Mouse (Mus musculus): ENCODE measurements around the gene Usp46. TPM values are rescaled to one million over a fixed set of nuclear protein-coding genes. Genes with fewer than 3 reads are reported as not detected.

The Usp46 gene
- 23.8 and 26.0 TPM in 2 replicates for polyA plus RNA-seq (2015; fragmentation: Nextera tagmentation; extraction: Ambion mirVana)

DNA sequence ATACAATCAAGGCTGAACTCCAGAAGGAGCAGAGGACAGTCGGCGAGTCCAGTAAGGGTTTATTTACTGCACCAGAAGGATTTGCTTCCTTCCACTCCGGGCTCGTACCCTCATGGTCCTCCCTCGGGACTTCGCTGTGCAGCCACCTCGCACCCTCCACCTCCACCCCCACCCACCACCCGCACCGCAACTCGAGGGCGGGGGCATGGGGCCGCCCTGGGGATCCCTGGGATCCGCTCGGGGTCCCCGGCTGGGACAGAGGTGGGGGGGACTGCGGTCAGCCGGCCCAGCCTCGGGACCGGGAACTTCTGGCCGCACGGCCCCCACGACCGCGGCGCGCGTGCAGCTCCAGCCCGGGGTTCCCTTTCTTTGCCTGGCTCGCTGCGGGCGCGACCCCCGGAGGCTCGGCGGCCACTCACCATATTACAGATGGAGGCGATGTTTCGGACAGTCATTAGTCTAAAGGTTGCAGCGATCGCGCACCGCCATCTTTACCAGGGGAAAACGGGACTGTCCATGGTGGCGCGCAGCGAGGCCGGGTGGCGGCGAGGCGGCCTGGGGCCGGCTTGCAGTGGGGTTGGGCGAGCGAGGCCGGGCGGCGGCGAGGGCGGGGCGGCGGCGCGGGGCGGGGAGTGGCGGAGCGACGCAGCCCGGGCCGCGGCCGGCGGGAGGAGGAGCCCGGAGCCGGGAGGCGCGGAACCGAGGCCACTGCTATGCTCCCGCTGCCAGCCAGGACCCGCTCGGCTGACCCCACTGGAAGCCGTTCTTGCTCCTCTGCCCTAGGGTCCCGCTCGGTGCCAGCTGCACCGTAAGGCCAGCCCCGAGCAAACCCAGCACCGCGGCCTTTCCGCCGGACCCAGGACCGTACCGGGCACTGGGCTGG, at the start of gene Usp46:
Gene Usp46 (minus strand): TSS at position 601 of the 883 bp plus-strand sequence.
- under 1% methylated on average over 66 of the region's 89 CpGs for WGBS
- ATAC-seq (ENCODE audit: extremely low read depth, insufficient number of reproducible peaks, low FRiP score, low TSS enrichment) = peak; percentile 81
- H3K9me3 ChIP-seq = no peaks in the 10 kb centered on the region
- peak within 1 kb of the TSS; percentile 98 for H3K9ac ChIP-seq
- H3K4me3 ChIP-seq = peak within 1 kb of the TSS; percentile 81
- H3K4me2 ChIP-seq = peak within 1 kb of the TSS; percentile 87
- no peaks in the 10 kb centered on the region for H3K27me3 ChIP-seq (replicated peaks)
- no peaks in the 10 kb centered on the region for H3K36me3 ChIP-seq
- H3K4me1 ChIP-seq = peaks cover 56% of the 10 kb centered on the region
- H3K27ac ChIP-seq (replicated peaks) = peak within 1 kb of the TSS; percentile 98

DNA sequence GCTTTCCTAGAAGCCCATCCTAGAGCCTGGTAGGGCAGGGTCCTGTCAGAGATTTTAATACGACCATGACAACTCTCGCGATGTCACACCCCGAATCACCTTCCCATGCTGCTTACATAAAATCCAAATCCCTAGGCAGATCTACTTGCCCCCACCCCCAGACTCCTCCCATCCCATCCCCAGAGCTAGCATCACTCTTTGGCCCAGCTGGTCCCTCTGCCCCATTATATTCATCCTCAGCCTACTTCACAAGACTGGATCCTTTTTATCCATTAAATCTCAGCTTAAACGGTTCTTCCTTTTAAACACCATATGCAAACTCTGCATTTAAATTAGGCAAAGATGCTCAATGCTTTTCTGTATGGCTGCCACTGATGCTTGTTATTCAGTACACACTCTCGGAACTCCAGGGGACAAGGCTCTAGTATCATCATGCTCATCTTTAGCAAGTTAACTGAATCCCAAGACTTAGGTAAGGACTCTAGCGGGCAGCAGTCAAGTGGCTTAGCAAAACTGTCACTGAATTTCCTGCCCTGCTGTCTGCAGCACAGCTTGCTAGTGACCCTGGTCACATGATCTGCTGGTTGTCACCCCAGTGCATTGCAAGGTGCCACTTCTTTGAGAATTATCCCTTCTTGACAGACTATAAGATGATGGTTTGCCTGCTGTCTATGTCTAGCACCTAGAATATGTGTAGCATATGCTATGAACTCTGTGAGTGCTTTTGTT, 45.9 kb upstream of the Usp46 start:
- Histone ChIP-seq H3K36me3 (no peaks in the 10 kb centered on the region), H3K9ac (no peak overlapping the region), H3K9me3 (peaks cover 8% of the 10 kb centered on the region; the same call in 1 of the 2 replicates), H3K27ac (replicated peaks) (no peak overlapping the region), H3K4me1 (no peaks in the 10 kb centered on the region; the same call in 1 of the 2 replicates), H3K27me3 (replicated peaks) (no peaks in the 10 kb centered on the region), H3K4me3 (no peak overlapping the region), H3K4me2 (no peak overlapping the region)
- WGBS = 81% methylated on average over 7 of the region's 7 CpGs
- ATAC-seq (ENCODE audit: extremely low read depth, insufficient number of reproducible peaks, low FRiP score, low TSS enrichment) = no peak

DNA sequence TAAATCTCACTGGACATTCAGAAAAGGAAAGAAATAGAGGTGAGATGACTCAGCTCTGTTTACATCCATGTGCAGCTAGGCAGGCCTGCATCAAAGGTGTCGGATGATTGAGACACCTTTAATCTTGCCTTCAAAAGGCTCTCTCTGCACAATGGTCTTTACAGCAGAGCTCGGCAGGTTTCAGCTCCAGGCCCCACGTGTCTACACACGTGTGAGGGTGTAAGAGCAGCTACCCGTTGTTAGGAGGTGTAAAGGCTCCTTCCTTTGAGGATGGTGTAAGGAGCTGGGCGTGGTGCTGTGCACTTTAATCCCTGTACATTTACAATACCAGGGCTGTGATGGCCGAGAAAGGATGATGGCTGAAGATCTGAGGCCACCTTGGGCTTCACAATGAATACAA, 37.2 kb upstream of the Usp46 start:
- Histone ChIP-seq H3K4me1 (peaks cover 4% of the 10 kb centered on the region; the same call in 1 of the 2 replicates), H3K9me3 (peaks cover 5% of the 10 kb centered on the region; the same call in 1 of the 2 replicates), H3K27ac (replicated peaks) (no peak overlapping the region), H3K4me3 (no peak overlapping the region), H3K27me3 (replicated peaks) (no peaks in the 10 kb centered on the region), H3K4me2 (no peak overlapping the region), H3K36me3 (no peaks in the 10 kb centered on the region), H3K9ac (no peak overlapping the region)
- 60% methylated on average over 7 of the region's 7 CpGs for WGBS
- ATAC-seq (ENCODE audit: extremely low read depth, insufficient number of reproducible peaks, low FRiP score, low TSS enrichment) = no peak

DNA sequence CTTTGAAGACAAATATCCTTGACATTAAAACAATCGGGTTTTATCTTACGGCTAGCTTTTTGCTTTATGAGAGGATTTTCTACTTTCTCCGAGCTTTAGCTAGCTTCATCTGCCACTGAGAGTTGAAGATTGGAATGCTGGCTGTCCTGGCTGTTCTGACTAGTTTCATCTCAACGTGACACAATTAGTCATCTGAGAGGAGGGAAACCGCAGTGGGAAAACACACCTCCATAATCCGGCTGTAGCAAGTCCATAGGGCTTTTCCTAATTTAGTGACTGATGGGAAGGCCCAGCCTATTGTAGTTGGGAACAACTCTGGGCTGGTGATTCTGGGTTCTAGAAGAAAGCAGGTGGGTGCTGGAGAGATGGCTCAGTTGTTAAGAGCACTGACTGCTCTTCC, 33.5 kb upstream of the Usp46 start:
- Histone ChIP-seq H3K4me2 (no peak overlapping the region), H3K9ac (no peak overlapping the region), H3K4me1 (peaks cover 4% of the 10 kb centered on the region; the same call in 1 of the 2 replicates), H3K4me3 (no peak overlapping the region), H3K9me3 (peaks cover 5% of the 10 kb centered on the region; the same call in 1 of the 2 replicates), H3K36me3 (peaks cover 12% of the 10 kb centered on the region), H3K27me3 (replicated peaks) (no peaks in the 10 kb centered on the region), H3K27ac (replicated peaks) (no peak overlapping the region)
- 73% methylated on average over 6 of the region's 6 CpGs for WGBS
- ATAC-seq (ENCODE audit: extremely low read depth, insufficient number of reproducible peaks, low FRiP score, low TSS enrichment) = no peak

DNA sequence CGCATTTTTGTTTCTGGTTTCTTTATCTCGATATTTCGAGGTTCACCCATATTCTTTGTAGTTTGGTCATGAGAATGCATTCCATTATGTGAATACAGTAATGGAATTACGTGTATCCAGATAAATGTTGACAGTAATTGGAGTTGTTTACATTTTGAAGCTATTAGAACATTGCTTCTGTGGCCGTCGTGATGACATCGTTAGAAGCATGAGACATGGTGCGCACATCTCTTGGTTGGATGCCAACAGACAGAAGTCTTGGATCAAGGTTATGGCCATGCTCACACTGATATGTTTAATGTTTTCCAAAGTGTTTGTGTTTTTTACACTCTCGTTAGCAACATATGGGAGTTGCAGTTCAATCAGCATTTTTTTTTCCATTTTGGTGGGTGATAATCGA, 30.8 kb upstream of the Usp46 start:
- Histone ChIP-seq H3K27me3 (replicated peaks) (no peaks in the 10 kb centered on the region), H3K4me2 (no peak overlapping the region), H3K4me3 (no peak overlapping the region), H3K9me3 (peaks cover 3% of the 10 kb centered on the region; the same call in 1 of the 2 replicates), H3K27ac (replicated peaks) (no peak overlapping the region), H3K4me1 (peaks cover 17% of the 10 kb centered on the region), H3K9ac (no peak overlapping the region), H3K36me3 (peaks cover 40% of the 10 kb centered on the region)
- 81% methylated on average over 10 of the region's 10 CpGs for WGBS
- no peak for ATAC-seq (ENCODE audit: extremely low read depth, insufficient number of reproducible peaks, low FRiP score, low TSS enrichment)

DNA sequence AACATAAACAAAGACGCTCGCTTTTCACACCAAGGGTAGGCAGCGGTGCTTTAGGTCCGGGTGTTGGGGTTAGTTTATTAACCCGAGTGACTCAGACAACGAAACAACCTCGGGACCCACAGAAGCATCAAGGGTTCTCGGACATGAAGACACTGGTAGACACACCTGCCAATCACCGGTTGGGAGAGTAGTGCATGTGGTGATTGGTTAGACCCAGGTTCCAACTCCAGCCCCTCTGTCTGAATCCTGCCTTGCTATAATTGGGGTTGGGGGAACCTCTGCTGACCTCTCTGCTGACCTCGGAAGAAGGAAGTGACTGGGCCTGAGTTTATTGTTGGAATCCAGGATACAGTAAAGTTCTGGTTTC, 29.6 kb upstream of the Usp46 start:
- H3K4me2 ChIP-seq = no peak overlapping the region
- H3K27ac ChIP-seq (replicated peaks) = no peak overlapping the region

DNA sequence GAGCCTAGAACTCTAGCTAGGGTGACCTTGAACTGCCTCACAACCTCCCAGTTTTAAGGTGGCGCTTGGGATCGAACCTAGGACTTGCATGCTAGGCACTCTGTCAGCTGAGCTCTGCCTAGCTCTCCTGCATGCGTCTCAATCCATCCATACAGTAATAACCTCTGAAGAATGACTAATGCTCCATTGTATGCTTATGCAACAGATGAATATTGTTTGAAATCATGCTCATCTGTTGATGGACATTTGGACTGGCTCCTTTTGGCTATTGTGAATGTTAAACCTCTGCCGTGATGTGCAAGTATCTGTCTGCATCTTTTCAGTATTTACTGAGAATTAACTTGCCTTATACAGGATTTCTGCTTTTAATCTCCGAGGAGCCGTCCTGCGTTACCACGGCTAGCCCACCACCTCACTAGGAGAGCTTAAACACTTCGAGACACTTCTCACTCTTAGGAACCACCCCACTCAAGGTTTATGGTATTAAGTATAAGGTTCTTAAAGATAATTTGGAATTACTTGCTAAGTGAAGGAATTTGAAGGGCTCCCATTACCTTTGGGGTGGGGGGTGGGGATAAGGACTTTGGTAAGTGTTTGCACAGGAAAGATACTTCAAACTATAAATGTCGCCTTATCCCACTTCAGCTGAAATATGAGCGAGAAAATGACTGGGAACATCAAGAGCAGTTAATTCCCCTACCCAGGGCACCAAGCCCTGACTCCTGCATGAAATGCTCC, 29.1 kb upstream of the Usp46 start:
- no peak for ATAC-seq (ENCODE audit: extremely low read depth, insufficient number of reproducible peaks, low FRiP score, low TSS enrichment)
- 85% methylated on average over 11 of the region's 11 CpGs for WGBS
- Histone ChIP-seq H3K4me3 (no peak overlapping the region), H3K27me3 (replicated peaks) (no peaks in the 10 kb centered on the region), H3K27ac (replicated peaks) (0 out of 2 replicates have a peak overlapping the region, but pooled peaks have one; percentile 2), H3K9me3 (no peaks in the 10 kb centered on the region), H3K4me1 (peaks cover 20% of the 10 kb centered on the region), H3K4me2 (no peak overlapping the region), H3K36me3 (peaks cover 43% of the 10 kb centered on the region), H3K9ac (no peak overlapping the region)

More for the DNA sequence above, 29.6 kb upstream of the Usp46 start:
- H3K9ac ChIP-seq = no peak overlapping the region
- H3K36me3 ChIP-seq = peaks cover 43% of the 10 kb centered on the region
- ATAC-seq (ENCODE audit: extremely low read depth, insufficient number of reproducible peaks, low FRiP score, low TSS enrichment) = no peak
- no peaks in the 10 kb centered on the region for H3K9me3 ChIP-seq
- 69% methylated on average over 10 of the region's 10 CpGs for WGBS
- H3K4me3 ChIP-seq = no peak overlapping the region
- H3K4me1 ChIP-seq = peaks cover 20% of the 10 kb centered on the region
- no peaks in the 10 kb centered on the region for H3K27me3 ChIP-seq (replicated peaks)

DNA sequence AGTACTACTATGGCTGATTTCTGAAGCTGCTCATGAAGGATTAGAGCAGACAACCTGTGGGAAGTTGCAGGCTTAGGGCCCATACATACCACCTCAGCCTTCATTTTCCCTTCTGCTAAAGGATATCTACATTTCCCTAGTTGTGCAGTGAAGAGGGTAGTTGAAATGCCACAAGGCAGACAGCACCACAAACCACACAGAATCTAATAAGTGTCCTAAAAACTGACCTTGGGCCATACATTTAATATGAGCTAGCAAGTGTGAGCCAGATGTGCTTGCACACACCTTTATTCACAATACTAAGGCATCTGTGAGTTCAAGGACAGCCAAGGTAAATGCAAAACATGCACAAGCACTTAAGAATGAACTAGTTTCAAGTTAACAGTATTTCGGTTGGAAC, 27.8 kb upstream of the Usp46 start:
- Histone ChIP-seq H3K4me1 (peaks cover 20% of the 10 kb centered on the region), H3K27me3 (replicated peaks) (no peaks in the 10 kb centered on the region), H3K4me2 (no peak overlapping the region), H3K9ac (no peak overlapping the region), H3K4me3 (no peak overlapping the region), H3K27ac (replicated peaks) (0 out of 2 replicates have a peak overlapping the region, but pooled peaks have one; percentile 21), H3K9me3 (no peaks in the 10 kb centered on the region), H3K36me3 (peaks cover 43% of the 10 kb centered on the region)
- no peak for ATAC-seq (ENCODE audit: extremely low read depth, insufficient number of reproducible peaks, low FRiP score, low TSS enrichment)
- WGBS = 85% methylated on average over 1 of the region's 1 CpGs

DNA sequence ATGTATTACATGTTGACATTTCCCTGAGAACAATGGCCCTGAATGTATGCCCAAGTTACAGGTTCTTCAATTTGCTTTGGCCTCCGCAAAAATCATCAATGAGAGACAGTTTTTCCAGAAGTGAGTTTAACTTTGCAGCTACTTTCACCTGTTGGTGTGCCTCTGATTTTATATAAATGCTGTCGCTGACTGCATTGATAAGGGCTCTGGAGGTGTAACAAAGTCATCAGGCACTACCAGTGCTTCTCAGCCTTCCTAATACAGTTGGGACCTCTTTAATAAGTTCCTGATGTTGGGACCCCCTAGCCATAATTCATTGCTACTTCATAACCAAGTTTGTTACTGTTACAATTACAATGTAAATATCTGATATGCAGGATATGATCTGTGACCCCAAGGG, 27.4 kb upstream of the Usp46 start:
- peaks cover 43% of the 10 kb centered on the region for H3K36me3 ChIP-seq
- no peaks in the 10 kb centered on the region for H3K27me3 ChIP-seq (replicated peaks)
- ATAC-seq (ENCODE audit: extremely low read depth, insufficient number of reproducible peaks, low FRiP score, low TSS enrichment) = no peak
- H3K9me3 ChIP-seq = no peaks in the 10 kb centered on the region
- peak overlapping the region; percentile 95; the same call in 1 of the 2 replicates for H3K4me2 ChIP-seq
- no peak overlapping the region for H3K4me3 ChIP-seq
- 0 out of 2 replicates have a peak overlapping the region, but pooled peaks have one; percentile 21 for H3K27ac ChIP-seq (replicated peaks)
- 84% methylated on average over 2 of the region's 2 CpGs for WGBS
- peaks cover 20% of the 10 kb centered on the region for H3K4me1 ChIP-seq
- H3K9ac ChIP-seq = no peak overlapping the region

DNA sequence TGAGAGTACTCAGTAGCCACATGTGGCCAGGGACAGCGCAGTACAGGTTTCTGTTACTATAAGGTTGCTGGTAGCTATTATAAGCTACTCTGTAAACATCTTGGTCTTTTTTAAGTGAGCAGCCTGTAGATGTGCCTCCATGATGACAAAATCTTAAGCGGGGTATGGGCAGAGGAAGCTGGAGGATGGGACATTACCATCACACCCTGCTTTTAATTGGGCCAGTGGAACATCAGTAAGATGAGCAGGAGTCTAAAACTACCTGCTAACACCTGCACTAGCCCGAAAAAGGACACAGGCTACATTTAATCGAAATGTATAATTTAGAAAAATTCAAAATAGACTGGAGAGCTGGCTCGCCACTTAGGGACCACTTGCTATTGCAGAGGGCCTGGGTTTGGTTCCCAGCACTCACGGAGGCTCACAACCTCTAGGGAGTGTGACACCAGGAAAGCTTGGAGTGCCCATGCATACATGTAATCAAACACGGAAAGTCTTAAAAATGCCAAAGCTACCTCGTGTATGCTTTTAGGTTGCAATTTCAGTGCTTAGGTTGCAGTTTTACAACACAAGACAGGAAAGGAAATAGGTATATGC, 26.7 kb upstream of the Usp46 start:
- H3K9me3 ChIP-seq = no peaks in the 10 kb centered on the region
- WGBS = 82% methylated on average over 8 of the region's 8 CpGs
- peak overlapping the region; percentile 95 for H3K4me2 ChIP-seq
- peak overlapping the region; percentile 96 for H3K27ac ChIP-seq (replicated peaks)
- no peak for ATAC-seq (ENCODE audit: extremely low read depth, insufficient number of reproducible peaks, low FRiP score, low TSS enrichment)
- H3K9ac ChIP-seq = peak overlapping the region; percentile 99
- no peaks in the 10 kb centered on the region for H3K27me3 ChIP-seq (replicated peaks)
- peaks cover 20% of the 10 kb centered on the region for H3K4me1 ChIP-seq
- peak overlapping the region; percentile 93 for H3K4me3 ChIP-seq
- H3K36me3 ChIP-seq = peaks cover 43% of the 10 kb centered on the region
